Mouse (Mus musculus) bone marrow, adult 2 months (tissue): ENCODE results near the gene Erc2.

Experiments
- CTCF ChIP-seq: fragments of 200-500 bp; IDR thresholded peaks from 2 replicates; pipeline ENCODE4 v1.5.1; 2011; ENCODE audit warnings: low read length, control low read depth; ENCODE audit not compliant: control insufficient read depth, insufficient read depth
- POLR2A ChIP-seq: fragments of 200-500 bp; IDR thresholded peaks from 2 replicates; pipeline ENCODE4 v1.6.1; 2011; ENCODE audit warnings: low read depth, mild to moderate bottlenecking, control low read depth, low read length, borderline replicate concordance; ENCODE audit not compliant: control insufficient read depth

DNA sequence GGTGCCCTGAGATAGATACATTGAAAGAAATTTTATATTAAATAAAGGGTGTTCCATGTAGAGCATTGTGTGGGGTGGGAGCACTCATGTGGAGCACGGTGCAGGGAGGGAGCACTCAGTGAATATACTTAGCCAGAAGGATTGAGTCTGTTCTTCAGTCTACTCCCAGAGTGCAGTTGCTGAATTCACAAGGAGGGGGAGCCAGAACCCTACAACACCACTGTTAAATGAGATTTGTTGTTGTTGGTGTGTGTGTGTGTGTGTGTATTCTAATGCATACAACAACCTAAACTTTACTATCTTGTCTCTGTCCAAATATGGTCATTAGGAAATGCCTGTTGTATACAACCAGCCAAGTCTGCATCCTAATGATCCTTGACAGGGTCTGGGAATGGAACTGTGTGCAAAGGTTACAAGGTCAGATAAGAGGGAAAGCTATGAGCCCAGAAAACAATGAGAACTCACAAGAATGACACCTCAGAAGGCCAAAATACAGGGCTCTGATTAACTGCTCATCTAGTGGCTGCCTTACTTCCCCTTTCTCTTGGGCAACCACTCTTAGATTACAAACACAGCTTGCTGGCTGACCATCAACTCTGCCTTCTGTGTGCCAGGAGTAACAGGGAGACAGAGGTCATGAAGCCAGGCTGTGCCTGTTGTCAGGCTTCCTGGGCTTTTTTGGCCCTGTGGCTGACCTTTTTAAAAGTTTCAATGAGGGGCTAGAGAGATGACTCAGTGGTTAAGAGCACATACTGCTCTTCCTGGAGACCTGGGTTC, 661.3 kb downstream of the Erc2 start:
- TF ChIP-seq POLR2A (no peak), CTCF (no peak)
